Mouse (Mus musculus) ovary, postnatal 10 days (tissue): ENCODE data around the gene Eif2b4.
A peak's percentile ranks its signal among the peaks of the same experiment; 100 is the strongest.

Source experiments
- DNase-seq: peaks from one replicate; pipeline ENCODE4 v3.0.0; 2022; ENCODE audit warnings: low spot score

The Eif2b4 gene

GRCm38 (mm10) chr5:31154152-31154553, 39.1 kb downstream of the Eif2b4 start, which contains the start of gene Mpv17:
Gene Mpv17, minus strand, starts transcription at chr5:31154251.
- DNase-seq = peak; percentile 63

DNA sequence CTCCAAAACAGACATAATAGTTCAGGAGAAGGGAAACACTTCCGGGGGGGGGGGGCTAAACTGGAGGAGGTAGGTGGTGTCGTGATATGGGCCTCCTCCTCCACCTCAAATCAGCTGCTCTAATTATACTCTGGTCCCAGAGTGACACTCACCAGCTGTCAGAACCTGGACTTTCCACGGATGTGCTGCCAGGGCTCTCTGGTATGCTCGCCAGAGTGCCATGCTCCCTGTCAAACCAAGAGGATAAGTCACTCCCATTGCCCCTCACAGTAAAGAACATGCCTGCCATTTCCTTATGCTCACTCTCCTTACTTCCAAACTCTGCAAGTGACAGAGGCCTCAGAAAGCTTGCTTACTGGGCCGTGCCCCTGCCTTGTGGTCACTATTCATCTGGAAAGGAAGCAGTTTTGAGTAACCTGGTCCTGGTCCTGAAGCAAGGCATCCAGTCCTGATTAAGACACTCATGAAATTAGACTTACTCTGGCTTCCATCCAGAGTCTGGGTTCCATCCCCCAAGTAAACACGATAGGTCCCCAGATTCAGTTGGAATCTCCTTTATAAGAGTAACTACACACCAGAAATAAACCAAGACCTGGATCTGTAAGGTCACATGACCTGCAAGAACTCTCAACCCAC, 39.6 kb downstream of the Eif2b4 start:
- no peak for DNase-seq

- no peak for DNase-seq
Measured at GRCm38 (mm10) chr5:31151746-31152145, 41.5 kb downstream of the Eif2b4 start.

- no peak for DNase-seq
Measured at GRCm38 (mm10) chr5:31149781-31150180, 43.4 kb downstream of the Eif2b4 start.

- DNase-seq = no peak
Measured at GRCm38 (mm10) chr5:31138968-31139425, 54.2 kb downstream of the Eif2b4 start.

DNA sequence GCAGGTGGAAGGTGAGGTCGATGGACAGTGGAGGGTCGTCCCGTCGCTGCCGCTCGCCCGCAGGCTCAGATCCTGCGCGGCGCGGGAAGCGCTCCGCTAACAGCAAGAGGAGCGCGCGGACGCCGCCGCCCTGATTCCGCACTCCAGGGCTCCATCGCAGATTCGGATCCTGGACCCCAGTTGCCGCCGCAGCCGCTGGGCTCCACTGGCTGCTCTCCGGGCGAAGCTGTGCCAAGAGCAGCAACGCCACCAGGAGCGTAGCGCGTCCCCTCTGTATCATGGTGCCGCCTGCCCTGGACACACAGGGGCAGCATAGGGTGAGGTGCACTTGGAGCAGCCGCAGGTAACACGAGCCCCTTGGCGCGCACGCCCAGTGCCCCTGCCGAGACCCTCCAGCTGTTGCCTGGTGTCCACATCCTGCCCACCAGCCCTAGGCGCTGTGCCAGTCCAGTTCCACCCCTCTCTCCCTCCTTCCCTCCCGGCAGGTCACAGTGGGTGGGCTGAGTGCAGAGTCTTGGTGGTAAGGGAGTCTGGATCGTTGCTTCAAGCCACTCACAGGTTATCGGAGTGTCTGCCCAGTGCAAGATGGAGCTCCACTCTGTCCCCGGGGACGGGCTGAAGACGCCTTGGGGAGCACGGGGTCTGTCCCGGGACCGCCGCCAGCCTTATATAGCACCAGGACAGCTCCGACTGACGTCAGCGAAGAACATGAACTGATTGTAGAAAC, 54.8 kb downstream of the Eif2b4 start, which contains the start of gene Ucn:
Gene Ucn (minus strand): TSS at position 589 of the 727 bp plus-strand sequence.
- DNase-seq = no peak

- no peak for DNase-seq
Measured at GRCm38 (mm10) chr5:31137658-31138057, 55.6 kb downstream of the Eif2b4 start.
